Mouse (Mus musculus) testis, adult 2 months (tissue): ENCODE data around the gene Mlec. TPM values are rescaled to one million over a fixed set of nuclear protein-coding genes. Genes with fewer than 3 reads are reported as not detected.

Experiments
- H3K27ac ChIP-seq: fragments of 200-500 bp; 2 replicates; pipeline ENCODE4 v1.5.1; 2012; ENCODE audit warnings: low read depth, low read length; ENCODE audit not compliant: control insufficient read depth, insufficient read depth
- H3K27me3 ChIP-seq: fragments of 200-500 bp; 2 replicates; pipeline ENCODE4 v1.6.1; 2012; ENCODE audit warnings: mild to moderate bottlenecking, low read length, moderate library complexity; ENCODE audit not compliant: control insufficient read depth, insufficient read depth
- H3K36me3 ChIP-seq: fragments of 200-500 bp; 2 replicates; pipeline ENCODE4 v1.6.1; 2012; ENCODE audit warnings: mild to moderate bottlenecking, low read length; ENCODE audit not compliant: control insufficient read depth, insufficient read depth
- H3K4me1 ChIP-seq: fragments of 200-500 bp; 2 replicates; pipeline ENCODE4 v1.6.1; 2012; ENCODE audit warnings: low read length; ENCODE audit not compliant: control insufficient read depth, insufficient read depth
- H3K4me3 ChIP-seq: fragments of 200-500 bp; 2 replicates; pipeline ENCODE4 v1.5.1; 2012; ENCODE audit warnings: low read depth, mild to moderate bottlenecking, low read length, moderate library complexity, mixed read lengths; ENCODE audit not compliant: control insufficient read depth
- CTCF ChIP-seq: fragments of 200-500 bp; IDR thresholded peaks from 2 replicates; pipeline ENCODE4 v1.5.1; 2012; ENCODE audit warnings: low read depth, mild to moderate bottlenecking, inconsistent platforms, low read length, moderate library complexity; ENCODE audit not compliant: control insufficient read depth, insufficient read depth, insufficient replicate concordance
- POLR2A ChIP-seq: fragments of 200-500 bp; IDR thresholded peaks from 2 replicates; pipeline ENCODE4 v1.6.1; 2012; ENCODE audit warnings: low read depth, mild to moderate bottlenecking, inconsistent platforms, low read length, moderate library complexity; ENCODE audit not compliant: control insufficient read depth
- polyA plus RNA-seq: library from polyadenylated mRNA; depleted of rRNA; stranded (reverse); fragments of >200 nt; gene quantifications from 2 replicates; pipeline ENCODE4 v1.2.3, GENCODE M21; 2012

Gene Mlec
- polyA plus RNA-seq, 1 experiment = 115 TPM

DNA sequence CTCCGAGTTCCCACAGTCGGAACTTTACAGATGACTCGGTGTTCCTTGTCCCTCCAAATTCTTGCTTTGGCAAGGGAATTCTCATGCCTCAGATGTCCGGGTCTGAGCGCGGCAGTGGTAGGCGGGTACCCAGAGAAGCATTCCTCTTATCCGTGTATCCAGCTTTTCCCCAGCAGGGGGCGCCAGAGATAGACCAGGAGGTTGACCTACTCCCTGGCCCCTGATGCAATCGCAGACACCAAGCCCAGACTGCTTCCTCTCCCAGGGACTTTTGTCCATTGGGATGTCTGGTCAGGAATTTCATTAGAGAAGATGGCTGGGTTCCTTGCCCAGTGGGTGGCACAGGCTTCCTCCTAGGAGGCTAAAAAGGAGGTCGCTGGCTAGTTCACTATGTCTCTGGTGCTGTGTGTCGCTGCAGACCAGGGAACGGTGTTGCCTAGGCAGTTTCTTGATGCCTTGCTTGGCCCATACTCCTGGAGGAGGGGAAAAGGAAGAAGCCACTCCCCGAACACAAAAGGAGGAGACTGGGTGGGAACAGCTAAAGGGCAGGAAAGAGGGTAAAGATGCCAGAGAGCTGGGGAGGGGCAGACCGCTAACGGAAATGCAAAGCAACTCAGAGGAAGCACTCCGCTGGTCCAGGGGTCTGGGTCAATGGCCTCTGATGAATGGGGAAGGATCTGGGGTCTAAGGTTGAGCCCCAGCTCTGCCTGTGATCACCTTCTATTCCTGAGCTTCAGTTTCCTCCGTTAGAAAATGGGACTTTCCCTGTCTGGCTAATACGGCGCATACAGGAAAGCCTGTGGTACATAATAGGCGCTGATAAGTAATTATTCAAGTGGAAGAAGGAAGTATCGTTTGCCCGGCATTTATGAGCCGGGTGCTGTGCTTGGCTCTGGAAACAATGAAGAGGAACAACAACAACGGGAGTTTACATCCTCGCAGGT, 29.5 kb upstream of the Mlec start:
- H3K4me1 ChIP-seq = peaks cover 35% of the 10 kb centered on the region
- H3K4me3 ChIP-seq = peak overlapping the region; percentile 11
- no peaks in the 10 kb centered on the region for H3K27me3 ChIP-seq
- no peak overlapping the region for H3K27ac ChIP-seq
- peak; percentile 88 for TF ChIP-seq CTCF
- no peak for TF ChIP-seq POLR2A
- H3K36me3 ChIP-seq = no peaks in the 10 kb centered on the region

- Histone ChIP-seq H3K27ac (no peak overlapping the region), H3K27me3 (no peaks in the 10 kb centered on the region), H3K36me3 (no peaks in the 10 kb centered on the region), H3K4me3 (peak overlapping the region; percentile 11), H3K4me1 (peaks cover 36% of the 10 kb centered on the region)
- no peak for TF ChIP-seq CTCF
- TF ChIP-seq POLR2A = no peak
Measured at GRCm38 (mm10) chr5:115186371-115187073, 28.5 kb upstream of the Mlec start.

DNA sequence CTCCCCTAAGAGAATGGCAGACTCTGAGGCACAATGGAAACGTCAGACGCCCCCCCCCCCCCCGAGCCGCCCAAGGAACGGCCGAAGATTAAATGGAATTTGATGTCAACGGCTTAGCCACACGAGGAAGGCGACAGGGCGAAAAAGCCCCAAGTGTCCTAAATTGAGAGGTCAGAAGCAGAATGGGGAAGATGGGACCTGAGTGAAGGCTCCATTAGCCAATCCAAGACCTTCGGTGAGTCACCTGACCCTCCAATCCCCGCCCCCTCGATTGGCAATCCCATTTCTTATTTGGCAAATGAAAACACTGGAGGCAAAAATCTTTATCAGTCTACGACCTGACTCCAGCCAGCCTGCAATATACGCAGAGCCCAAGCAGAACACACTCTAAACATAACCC, 26.7 kb upstream of the Mlec start:
- H3K4me3 ChIP-seq = peak overlapping the region; percentile 71
- H3K36me3 ChIP-seq = no peaks in the 10 kb centered on the region
- no peaks in the 10 kb centered on the region for H3K27me3 ChIP-seq
- TF ChIP-seq POLR2A = no peak
- TF ChIP-seq CTCF = no peak
- no peak overlapping the region for H3K27ac ChIP-seq
- peaks cover 49% of the 10 kb centered on the region for H3K4me1 ChIP-seq

- Histone ChIP-seq H3K4me3 (no peak overlapping the region), H3K4me1 (peaks cover 55% of the 10 kb centered on the region), H3K27me3 (no peaks in the 10 kb centered on the region), H3K27ac (no peak overlapping the region), H3K36me3 (no peaks in the 10 kb centered on the region)
- TF ChIP-seq CTCF (no peak), POLR2A (no peak)
Measured at GRCm38 (mm10) chr5:115183482-115183881, 25.5 kb upstream of the Mlec start.

DNA sequence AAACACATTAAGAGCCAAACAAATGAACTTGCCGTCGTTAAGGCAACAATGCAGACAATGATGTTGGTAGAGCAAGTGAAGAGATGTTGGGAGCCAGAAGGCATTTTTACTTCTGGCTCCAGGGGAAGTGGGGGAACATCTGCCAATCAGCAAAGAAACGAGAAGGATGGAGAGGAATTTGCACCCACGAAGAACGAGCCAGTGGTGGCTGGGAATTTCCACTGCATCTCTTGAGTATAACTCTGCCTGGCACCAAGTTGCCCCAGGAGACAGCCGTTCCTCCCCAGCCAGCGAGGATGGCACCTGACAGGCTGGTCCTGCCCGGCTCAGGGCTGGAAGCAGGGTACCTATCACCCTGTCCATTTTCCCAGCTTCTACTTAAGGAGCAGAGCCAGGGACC, 24.9 kb upstream of the Mlec start:
- H3K36me3 ChIP-seq = no peaks in the 10 kb centered on the region
- TF ChIP-seq CTCF (no peak), POLR2A (no peak)
- no peak overlapping the region for H3K4me3 ChIP-seq
- H3K27ac ChIP-seq = no peak overlapping the region
- peaks cover 55% of the 10 kb centered on the region for H3K4me1 ChIP-seq
- no peaks in the 10 kb centered on the region for H3K27me3 ChIP-seq

- H3K4me3 ChIP-seq = no peak overlapping the region
- TF ChIP-seq POLR2A = no peak
- TF ChIP-seq CTCF = no peak
- H3K27me3 ChIP-seq = no peaks in the 10 kb centered on the region
- H3K4me1 ChIP-seq = peaks cover 42% of the 10 kb centered on the region
- H3K27ac ChIP-seq = no peak overlapping the region
- H3K36me3 ChIP-seq = no peaks in the 10 kb centered on the region
Measured at GRCm38 (mm10) chr5:115181248-115181940, 23.4 kb upstream of the Mlec start.

DNA sequence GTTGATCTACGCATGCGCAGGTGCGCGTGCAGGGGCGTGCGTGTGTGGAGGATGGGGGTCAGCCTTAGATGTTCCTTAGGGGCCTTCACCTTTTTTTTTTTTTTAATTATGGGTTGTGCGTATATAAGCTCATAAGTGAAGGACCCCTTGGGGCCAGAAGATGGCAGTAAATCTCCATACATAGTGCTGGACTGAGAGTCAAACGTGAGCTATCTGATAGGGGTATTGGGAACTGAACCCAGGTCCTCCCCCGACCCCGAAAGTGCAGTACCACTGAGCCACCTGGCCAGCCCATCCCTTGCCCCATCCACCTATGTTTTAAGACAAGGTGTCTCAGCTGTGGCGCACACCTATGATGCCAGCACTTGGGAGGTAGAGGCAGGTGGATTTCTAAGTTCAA, 21.6 kb upstream of the Mlec start:
- no peak for TF ChIP-seq POLR2A
- TF ChIP-seq CTCF = no peak
- no peak overlapping the region for H3K27ac ChIP-seq

More for the DNA sequence above, 21.6 kb upstream of the Mlec start:
- Histone ChIP-seq H3K4me1 (peaks cover 37% of the 10 kb centered on the region), H3K4me3 (no peak overlapping the region), H3K36me3 (no peaks in the 10 kb centered on the region), H3K27me3 (no peaks in the 10 kb centered on the region)
